Mouse (Mus musculus) erythroblast, embryonic 14.5 days (primary cell): ENCODE results near the gene Tle2. TPM values are rescaled to one million over a fixed set of nuclear protein-coding genes. Genes with fewer than 3 reads are reported as not detected.

Experiments
- H3K27me3 ChIP-seq: 2 replicates; pipeline ENCODE4 v1.6.1; 2012; ENCODE audit warnings: inconsistent platforms; ENCODE audit not compliant: control insufficient read depth
- H3K36me3 ChIP-seq: 2 replicates; pipeline ENCODE4 v1.6.1; 2012; ENCODE audit warnings: mild to moderate bottlenecking, inconsistent platforms; ENCODE audit not compliant: control insufficient read depth
- H3K4me1 ChIP-seq: 2 replicates; pipeline ENCODE4 v1.6.1; 2012; ENCODE audit warnings: inconsistent platforms; ENCODE audit not compliant: control insufficient read depth
- H3K4me3 ChIP-seq: replicated peaks from 2 replicates; pipeline ENCODE3; 2012; ENCODE audit warnings: moderate library complexity, mild to moderate bottlenecking, inconsistent platforms
- H3K9me3 ChIP-seq: 2 replicates; pipeline ENCODE4 v1.6.1; 2012; ENCODE audit warnings: low read length, inconsistent platforms, mixed read lengths; ENCODE audit not compliant: control insufficient read depth
- GATA1 ChIP-seq: IDR thresholded peaks from 2 replicates; pipeline ENCODE4 v1.6.1; 2012; ENCODE audit warnings: low read length, inconsistent platforms, mixed read lengths
- TAL1 ChIP-seq: IDR thresholded peaks from 3 replicates; pipeline ENCODE4 v1.6.1; 2012; ENCODE audit warnings: low read length, inconsistent platforms, mixed read lengths
- polyA plus RNA-seq: library from polyadenylated mRNA; stranded (reverse); fragments of >175 nt; gene quantifications from 2 replicates; pipeline ENCODE4 v1.2.3, GENCODE M21; 2012

Gene Tle2
- polyA plus RNA-seq, 1 experiment: 0.10 TPM

DNA sequence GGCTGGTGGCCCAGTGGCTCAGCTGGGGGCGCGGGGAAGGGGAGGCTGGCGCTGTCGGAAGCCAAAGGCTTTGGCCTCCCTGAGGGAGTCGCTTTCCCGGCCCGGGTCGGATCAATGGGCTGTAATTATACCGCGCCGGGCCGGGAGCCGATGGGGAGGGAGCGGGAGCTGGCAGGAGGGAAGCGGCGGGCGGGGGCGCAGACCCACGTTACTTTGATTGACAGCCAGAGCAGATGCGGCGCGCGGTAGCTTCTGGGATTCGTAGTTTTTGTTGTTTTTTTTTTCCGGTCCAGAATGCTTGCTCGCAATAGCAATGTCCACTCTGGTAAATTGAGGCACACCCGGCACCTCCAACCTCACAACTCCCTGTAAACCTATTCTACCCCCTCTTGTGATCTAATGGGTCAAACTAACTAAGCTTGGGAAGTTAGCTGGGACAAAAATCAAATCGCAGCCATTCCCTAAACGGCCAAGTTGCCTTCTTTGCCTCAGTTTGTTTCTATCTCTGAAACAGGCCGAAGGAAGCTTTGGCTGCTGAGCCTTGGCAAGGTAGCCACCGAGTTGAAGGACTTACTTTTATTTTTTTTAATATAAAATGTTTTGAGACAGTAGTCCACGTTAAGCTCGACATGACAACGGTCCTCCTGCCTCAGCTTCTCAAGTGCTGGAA, 3.4 kb upstream of the Tle2 start:
- H3K4me1 ChIP-seq: peaks cover 80% of the 10 kb centered on the region

DNA sequence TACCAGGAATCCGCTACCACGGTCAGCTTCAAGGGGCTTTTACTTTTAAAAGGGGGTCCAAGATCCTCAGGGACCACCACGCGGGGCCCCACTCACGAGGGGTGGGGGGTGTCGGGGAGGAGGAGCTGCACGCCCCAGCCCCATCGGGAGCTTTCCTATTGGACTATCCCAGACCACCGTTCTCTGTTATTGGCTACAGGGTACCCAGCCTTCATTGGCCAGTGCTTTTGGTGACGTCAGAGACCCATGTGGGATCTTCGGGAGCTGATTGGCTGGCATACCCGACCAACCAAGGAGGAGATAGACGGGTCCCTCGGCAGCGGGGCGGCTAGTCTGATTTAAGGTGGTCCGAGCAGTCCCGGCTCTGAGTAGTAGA, 2.9 kb upstream of the Tle2 start:
- Histone ChIP-seq H3K27me3 (peaks cover 57% of the 10 kb centered on the region), H3K4me1 (peaks cover 85% of the 10 kb centered on the region), H3K9me3 (no peaks in the 10 kb centered on the region), H3K36me3 (peaks cover 3% of the 10 kb centered on the region), H3K4me3 (peak overlapping the region; percentile 76)
- TF ChIP-seq TAL1 (no peak), GATA1 (no peak)

More for the DNA sequence above, 3.4 kb upstream of the Tle2 start:
- Histone ChIP-seq H3K27me3 (peaks cover 52% of the 10 kb centered on the region), H3K9me3 (no peaks in the 10 kb centered on the region), H3K4me3 (peak overlapping the region; percentile 76), H3K36me3 (peaks cover 8% of the 10 kb centered on the region)
- TF ChIP-seq TAL1 (no peak), GATA1 (no peak)

DNA sequence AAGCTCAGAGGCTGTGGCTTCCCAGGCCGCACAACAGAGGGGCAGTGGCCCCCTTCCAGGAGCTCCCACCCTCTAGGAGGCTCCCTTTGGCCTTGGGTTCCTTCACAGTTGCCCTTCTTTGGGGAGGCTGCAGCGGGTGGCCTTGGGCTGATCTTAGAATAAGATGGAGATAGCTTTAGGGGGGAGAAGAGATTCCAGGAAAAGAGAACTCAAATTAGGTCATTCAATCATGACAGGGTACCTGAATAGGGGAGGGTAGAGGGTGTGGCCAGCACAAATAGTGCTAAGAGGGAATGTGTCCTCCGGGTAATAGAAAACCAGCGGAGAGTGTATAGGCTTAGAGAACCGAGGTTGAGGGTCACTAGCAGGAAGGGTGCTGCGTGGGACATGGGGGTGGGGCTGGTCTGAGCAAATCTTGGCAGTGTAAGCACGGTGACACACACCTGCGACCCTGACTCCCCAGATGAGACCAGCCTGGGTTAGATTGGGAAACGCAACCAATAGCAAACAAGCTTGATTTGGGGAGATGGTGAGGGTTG, 2.2 kb upstream of the Tle2 start:
- peaks cover 63% of the 10 kb centered on the region for H3K27me3 ChIP-seq
- peaks cover 85% of the 10 kb centered on the region for H3K4me1 ChIP-seq
- no peak for TF ChIP-seq TAL1
- no peak for TF ChIP-seq GATA1
- no peaks in the 10 kb centered on the region for H3K9me3 ChIP-seq
- no peaks in the 10 kb centered on the region for H3K36me3 ChIP-seq
- H3K4me3 ChIP-seq: peak overlapping the region; percentile 76

DNA sequence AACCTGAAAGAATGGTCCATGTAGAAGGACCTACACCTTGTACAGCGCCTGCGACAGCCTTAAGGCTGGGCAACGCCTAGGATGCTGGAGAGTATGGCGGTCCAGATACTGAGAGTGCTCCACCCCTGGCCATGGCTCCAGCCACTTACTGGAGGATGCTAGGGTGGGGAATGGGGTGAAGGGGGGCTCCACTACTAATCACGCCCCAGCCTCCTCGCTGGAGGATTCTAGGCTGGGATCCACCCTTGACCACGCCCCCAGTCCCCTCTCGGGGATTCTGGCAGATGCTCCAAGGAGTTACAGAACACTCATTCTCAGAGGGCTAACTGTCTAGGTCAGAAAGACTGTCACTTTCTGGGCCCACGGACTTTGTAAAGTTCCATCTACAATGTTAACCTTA, 1.4 kb upstream of the Tle2 start:
- H3K27me3 ChIP-seq: peaks cover 65% of the 10 kb centered on the region

DNA sequence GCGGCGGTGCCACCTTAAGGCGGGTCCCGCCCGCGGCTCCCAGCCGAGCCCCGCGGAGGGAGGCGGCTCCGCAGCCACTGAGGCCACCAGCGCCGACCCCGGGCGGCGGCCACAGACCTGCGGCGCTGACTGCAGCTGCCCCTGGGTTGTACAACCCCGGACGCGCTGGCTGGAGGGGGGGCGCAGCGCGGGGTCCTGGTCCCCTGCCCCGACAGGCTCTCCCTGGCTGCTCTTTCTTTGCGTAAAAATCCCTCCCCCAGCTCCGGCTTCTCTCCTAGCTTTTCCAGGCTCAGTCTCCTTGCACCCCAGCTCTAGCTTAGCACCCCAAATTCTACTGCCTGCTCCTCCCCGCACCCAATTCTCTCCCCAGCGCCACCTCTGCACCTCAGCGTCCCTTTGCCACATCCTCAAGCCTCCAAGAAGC, 859 bp downstream of the Tle2 start:
- H3K27me3 ChIP-seq: peaks cover 61% of the 10 kb centered on the region
- H3K36me3 ChIP-seq: no peaks in the 10 kb centered on the region; the same call in 1 of the 2 replicates
- H3K4me1 ChIP-seq: peaks cover 63% of the 10 kb centered on the region
- no peaks in the 10 kb centered on the region for H3K9me3 ChIP-seq
- peak overlapping the region; percentile 50 for H3K4me3 ChIP-seq
- no peak for TF ChIP-seq GATA1
- no peak for TF ChIP-seq TAL1

More for the DNA sequence above, 1.4 kb upstream of the Tle2 start:
- Histone ChIP-seq H3K4me1 (peaks cover 81% of the 10 kb centered on the region), H3K4me3 (peak overlapping the region; percentile 76), H3K9me3 (no peaks in the 10 kb centered on the region), H3K36me3 (no peaks in the 10 kb centered on the region; the same call in 1 of the 2 replicates)
- no peak for TF ChIP-seq GATA1
- no peak for TF ChIP-seq TAL1

DNA sequence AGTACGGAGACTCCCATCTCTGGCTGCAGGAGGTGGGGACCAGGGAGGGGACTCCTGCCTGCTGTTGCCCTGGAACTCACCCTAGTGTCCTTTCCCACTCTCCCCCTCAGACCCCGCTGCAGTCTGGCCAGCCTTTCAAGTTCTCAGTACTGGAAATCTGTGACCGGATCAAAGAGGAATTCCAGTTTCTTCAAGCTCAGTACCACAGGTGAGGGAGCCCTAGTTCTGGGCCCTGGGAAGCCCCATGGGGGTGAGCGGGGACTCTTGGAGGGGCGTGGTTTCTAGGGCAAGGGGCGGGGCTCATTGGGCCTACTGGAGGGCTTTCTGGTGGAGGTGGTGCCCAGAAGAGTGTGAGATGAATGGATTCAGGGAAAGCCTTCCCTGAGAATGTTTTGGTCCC, 1.3 kb downstream of the Tle2 start:
- H3K27me3 ChIP-seq: peaks cover 65% of the 10 kb centered on the region
- peak overlapping the region; percentile 50 for H3K4me3 ChIP-seq
- no peaks in the 10 kb centered on the region; the same call in 1 of the 2 replicates for H3K36me3 ChIP-seq
- H3K4me1 ChIP-seq: peaks cover 60% of the 10 kb centered on the region
- TF ChIP-seq TAL1 (no peak), GATA1 (no peak)
- H3K9me3 ChIP-seq: no peaks in the 10 kb centered on the region

DNA sequence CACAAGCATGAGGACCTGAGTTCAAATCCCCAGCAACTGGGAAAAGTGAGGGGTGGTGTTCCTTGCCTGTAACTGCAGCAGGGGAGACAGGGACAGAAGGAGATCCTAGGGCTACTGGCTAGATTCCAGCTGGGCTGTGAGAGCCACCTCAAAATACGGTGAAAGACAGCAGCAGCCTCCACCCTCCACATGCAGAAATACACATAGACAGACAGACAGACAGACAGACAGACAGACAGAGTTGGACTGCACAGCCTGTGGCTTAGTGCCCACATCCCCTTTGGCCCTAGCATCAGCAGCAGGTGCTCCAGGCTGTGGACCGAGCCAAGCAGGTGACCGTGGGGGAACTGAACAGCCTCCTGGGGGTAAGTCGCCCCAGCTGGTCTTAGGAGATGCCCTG, 5.6 kb downstream of the Tle2 start:
- no peak for TF ChIP-seq TAL1
- TF ChIP-seq GATA1: no peak
- Histone ChIP-seq H3K4me1 (peaks cover 19% of the 10 kb centered on the region), H3K9me3 (no peaks in the 10 kb centered on the region), H3K27me3 (peaks cover 69% of the 10 kb centered on the region), H3K4me3 (no peak overlapping the region), H3K36me3 (no peaks in the 10 kb centered on the region; the same call in 1 of the 2 replicates)

DNA sequence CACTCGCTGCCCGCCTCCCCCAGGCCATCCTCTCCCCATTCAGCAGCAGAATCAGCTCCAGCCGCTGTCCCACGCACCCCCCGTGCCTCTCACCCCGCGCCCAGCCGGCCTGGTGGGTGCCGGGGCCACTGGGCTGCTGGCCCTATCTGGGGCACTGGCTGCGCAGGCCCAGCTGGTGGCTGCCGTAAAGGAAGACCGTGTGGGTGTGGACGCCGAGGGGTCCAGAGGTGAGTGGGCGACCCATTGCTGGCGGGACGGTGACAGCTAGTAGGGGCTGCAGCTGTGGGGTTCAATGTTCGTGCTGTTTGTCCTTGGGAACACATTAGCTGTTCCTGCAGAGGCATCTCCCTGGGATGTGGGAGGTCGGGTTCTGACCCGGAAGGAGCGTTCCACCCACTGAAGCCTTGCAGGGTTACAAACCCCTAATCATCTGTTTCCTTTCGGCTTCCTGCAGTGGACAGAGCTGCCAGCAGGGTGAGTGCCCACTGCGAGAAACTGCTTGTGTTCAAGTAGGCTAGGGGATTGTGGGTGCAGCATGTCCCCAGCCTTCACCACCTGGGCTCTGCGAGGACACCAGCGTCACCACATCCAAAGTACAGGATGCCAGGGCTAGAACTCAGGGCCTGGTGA, 6.2 kb downstream of the Tle2 start:
- TF ChIP-seq TAL1 (no peak), GATA1 (no peak)
- Histone ChIP-seq H3K9me3 (no peaks in the 10 kb centered on the region), H3K4me3 (no peak overlapping the region), H3K36me3 (no peaks in the 10 kb centered on the region; the same call in 1 of the 2 replicates), H3K27me3 (peaks cover 63% of the 10 kb centered on the region), H3K4me1 (peaks cover 13% of the 10 kb centered on the region)

DNA sequence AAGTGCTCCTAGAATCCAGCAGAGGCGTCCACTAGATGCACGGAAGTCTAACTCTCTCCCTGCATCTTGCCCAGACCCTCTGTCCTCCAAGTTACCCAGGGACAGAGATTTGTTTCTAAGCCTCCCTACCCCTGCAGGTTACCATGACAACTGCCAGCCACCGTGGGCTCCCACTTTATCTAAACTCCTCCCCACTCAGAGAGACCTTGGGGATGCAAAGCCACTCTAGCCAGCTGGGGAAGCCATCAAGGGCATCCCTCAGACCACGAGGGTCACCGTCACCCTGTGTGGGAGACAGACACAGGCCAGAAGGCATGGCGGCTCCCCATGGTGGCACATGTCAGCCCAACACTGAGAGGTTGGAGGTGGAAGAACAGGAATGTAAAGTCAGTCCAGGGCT, 9.0 kb downstream of the Tle2 start:
- H3K4me3 ChIP-seq: no peak overlapping the region
- peaks cover 4% of the 10 kb centered on the region for H3K4me1 ChIP-seq
- TF ChIP-seq TAL1: no peak
- TF ChIP-seq GATA1: no peak
- H3K27me3 ChIP-seq: peaks cover 47% of the 10 kb centered on the region
- peaks cover 3% of the 10 kb centered on the region; the same call in 1 of the 2 replicates for H3K36me3 ChIP-seq
- H3K9me3 ChIP-seq: no peaks in the 10 kb centered on the region
